Comparison of ENCODE assay signal across 25 mouse cellular contexts in the genomic region with DNA sequence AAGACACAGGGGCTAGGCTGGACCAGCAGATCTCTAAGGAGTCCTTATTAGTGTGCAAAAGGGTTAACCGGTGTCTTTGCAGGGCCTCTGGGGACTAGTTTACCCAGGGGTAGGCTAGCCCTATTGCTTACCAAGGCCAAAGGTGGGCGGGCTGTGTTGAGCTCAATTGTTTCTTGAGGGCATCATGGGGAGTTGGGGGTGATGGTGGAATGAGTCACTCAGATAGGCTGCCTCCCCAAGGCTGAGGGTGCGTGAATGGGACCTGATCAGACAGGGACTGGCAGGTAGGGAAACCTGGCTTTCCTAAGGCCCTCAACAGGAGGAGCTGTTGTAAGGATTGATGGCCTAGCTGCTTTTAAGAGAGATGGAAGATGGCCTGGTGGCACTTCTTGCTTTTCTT.
DNase-seq lines count a peak whose midpoint lies in the region; ATAC-seq and TF ChIP-seq lines count a peak whose summit lies in the region.
"Had no signal": no experiment of that assay in that cellular context is flagged by ENCODE, and none has a peak within 500 bp of the region (broad histone marks: within the 10 kb centered on the region; RNA-seq: fewer than 3 reads in every experiment).

No protein-coding gene starts in this region.

- TF ChIP-seq CTCF in liver, adult 2 months (IDR thresholded peaks at IDR 0.05; ENCODE audit: low read depth, low read length) = no peak

- no peaks in the 10 kb centered on the region for H3K9me3 ChIP-seq in liver, embryonic 12.5 days (replicated peaks)
- H3K9me3 ChIP-seq: forebrain, embryonic 12.5 days; heart, embryonic 10.5 days; heart, embryonic 15.5 days; hindbrain, embryonic 12.5 days; megakaryocyte, embryonic 14.5 days had no signal

- no peak overlapping the region for H3K4me2 ChIP-seq in liver, embryonic 12.5 days
- H3K4me2 ChIP-seq: forebrain, embryonic 12.5 days; heart, embryonic 15.5 days; hindbrain, embryonic 12.5 days had no signal

- no peak for TF ChIP-seq POLR2A in liver, adult 2 months (IDR thresholded peaks at IDR 0.05; ENCODE audit: extremely low read depth, insufficient read depth, low read length)

- no peak overlapping the region for H3K9ac ChIP-seq in liver, adult 2 months (ENCODE audit: low read depth, low read length)
- no peak overlapping the region for H3K9ac ChIP-seq in liver, embryonic 12.5 days
- H3K9ac ChIP-seq: forebrain, embryonic 12.5 days; forebrain, postnatal 0 days; heart, embryonic 15.5 days; hindbrain, embryonic 12.5 days had no signal

- H3K79me2 ChIP-seq in liver, adult 2 months (ENCODE audit: control insufficient read depth, insufficient read depth, low read length) = no peaks in the 10 kb centered on the region; the same call in 1 of the 2 replicates

- H3K27me3 ChIP-seq in liver, adult 2 months (ENCODE audit: control insufficient read depth, insufficient read depth, low read length) = no peaks in the 10 kb centered on the region
- H3K27me3 ChIP-seq in liver, embryonic 12.5 days (replicated peaks) = peaks cover 7% of the 10 kb centered on the region
- H3K27me3 ChIP-seq: CH12.LX; forebrain, embryonic 12.5 days; heart, embryonic 15.5 days; hindbrain, embryonic 12.5 days had no signal

- peak overlapping the region; percentile 80 for H3K27ac ChIP-seq in liver, adult 2 months (replicated peaks; ENCODE audit: insufficient read depth, low read depth, low read length)
- H3K27ac ChIP-seq in liver, embryonic 12.5 days = no peak overlapping the region
- H3K27ac ChIP-seq: forebrain, embryonic 12.5 days; heart, embryonic 10.5 days; heart, embryonic 15.5 days; hindbrain, embryonic 12.5 days; hindbrain, postnatal 0 days had no signal

- peaks cover 47% of the 10 kb centered on the region for H3K4me1 ChIP-seq in liver, adult 2 months (ENCODE audit: control insufficient read depth, insufficient read depth, low read length)
- H3K4me1 ChIP-seq in liver, embryonic 12.5 days = no peaks in the 10 kb centered on the region

- no peaks in the 10 kb centered on the region for H3K36me3 ChIP-seq in liver, adult 2 months (ENCODE audit: control insufficient read depth, insufficient read depth, low read length)
- H3K36me3 ChIP-seq in liver, embryonic 12.5 days = no peaks in the 10 kb centered on the region
- H3K36me3 ChIP-seq: forebrain, embryonic 12.5 days; heart, embryonic 10.5 days; heart, embryonic 15.5 days; hindbrain, embryonic 12.5 days had no signal

- no peak overlapping the region for H3K4me3 ChIP-seq in liver, adult 2 months (ENCODE audit: insufficient read depth, low read depth, low read length)
- no peak overlapping the region for H3K4me3 ChIP-seq in liver, embryonic 12.5 days
- H3K4me3 ChIP-seq: erythroblast, embryonic 14.5 days; forebrain, embryonic 12.5 days; heart, embryonic 10.5 days; heart, embryonic 15.5 days; hindbrain, embryonic 12.5 days; megakaryocyte, embryonic 14.5 days had no signal

- WGBS in liver, adult 2 months = 95% methylated on average over 3 of the region's 3 CpGs
- WGBS in liver, embryonic 12.5 days (ENCODE audit: insufficient replicate concordance) = 78% methylated on average over 3 of the region's 3 CpGs

- peak; percentile 42 for DNase-seq in adrenal gland, postnatal 14 days
- no peak for DNase-seq in adrenal gland, postnatal 10 days
- no peak for DNase-seq in liver, adult 2 months (ENCODE audit: extremely low read depth, low read depth, low spot score)
- DNase-seq in urinary bladder, adult 2 months (ENCODE audit: low spot score) = peak; percentile 20
- DNase-seq in urinary bladder, adult 18-20 months (ENCODE audit: low spot score in 2 of 2) = no peak
- no peak for DNase-seq in cerebellum, postnatal 25 days
- DNase-seq: adrenal gland, postnatal 25 days; forebrain, postnatal 0 days; gastrocnemius, postnatal 10 days; heart, postnatal 36 days; kidney, postnatal 14 days; liver; lung, postnatal 36 days; midbrain, embryonic 14.5 days; right cerebral cortex, postnatal 4 days had no signal

- ATAC-seq in liver, embryonic 12.5 days = no peak
- ATAC-seq: forebrain, postnatal 0 days; hindbrain, postnatal 0 days; intestine, embryonic 16.5 days had no signal

Comparison
In these comparisons a context has a peak if more than half of its experiments do, and no peak if none do; other contexts are left out.
1. DNase-seq: peak in adrenal gland, postnatal 14 days (single experiment) and urinary bladder, adult 2 months (single experiment); none in adrenal gland, postnatal 10 days (single experiment), liver, adult 2 months (single experiment), urinary bladder, adult 18-20 months (0 of 2) and cerebellum, postnatal 25 days (0 of 2).